Mouse (Mus musculus) erythroid progenitor cell, adult 5-6 weeks (primary cell): ENCODE results near the gene Sema4b. TPM values are rescaled to one million over a fixed set of nuclear protein-coding genes. Genes with fewer than 3 reads are reported as not detected.

Experiments
- ATAC-seq: replicated peaks from 2 replicates; pipeline ENCODE4 v1.8.0; 2016; ENCODE audit warnings: moderate number of reproducible peaks, mild to moderate bottlenecking, moderate TSS enrichment, inconsistent platforms; ENCODE audit not compliant: poor library complexity, low FRiP score, severe bottlenecking
- total RNA-seq, 2 experiments: library from RNA; stranded (forward) in 1 of 2; stranded (reverse) in 1 of 2; fragments of 150-400 nt in 1 of 2; fragments of 186-747, 209-891 nt in 1 of 2; gene quantifications; 2 replicates each; pipeline versions ENCODE4 v1.2.3 to v1.2.4; 2015 to 2017; ENCODE audit warnings: low replicate concordance in 2 of 2

Gene Sema4b
- 106 and 122 TPM in 2 replicates for total RNA-seq (2015; ENCODE audit: low replicate concordance)
- 105 and 126 TPM in 2 replicates for total RNA-seq (2017; ENCODE audit: low replicate concordance)

GRCm38 (mm10) chr7:80186531-80187296 is at the start of gene Sema4b:
Sema4b (plus strand) TSS chr7:80186841.
- ATAC-seq = peak; percentile 67

GRCm38 (mm10) chr7:80138375-80138774 is 48.3 kb upstream of the Sema4b start:
- no peak for ATAC-seq

GRCm38 (mm10) chr7:80140815-80141214 is 45.8 kb upstream of the Sema4b start:
- peak; percentile 75 for ATAC-seq

- no peak for ATAC-seq
Measured at GRCm38 (mm10) chr7:80143331-80144273, 43.0 kb upstream of the Sema4b start.

GRCm38 (mm10) chr7:80144695-80145094 is 41.9 kb upstream of the Sema4b start:
- ATAC-seq = 0 out of 2 replicates have a peak, but pooled peaks have one; percentile 20

GRCm38 (mm10) chr7:80146077-80146476 is 40.6 kb upstream of the Sema4b start:
- peak; percentile 88 for ATAC-seq

GRCm38 (mm10) chr7:80149356-80149755 is 37.3 kb upstream of the Sema4b start:
- ATAC-seq = no peak

GRCm38 (mm10) chr7:80152152-80152551 is 34.5 kb upstream of the Sema4b start:
- ATAC-seq = no peak

- no peak for ATAC-seq
Measured at GRCm38 (mm10) chr7:80152756-80153155, 33.9 kb upstream of the Sema4b start.

GRCm38 (mm10) chr7:80154689-80155088 is 32.0 kb upstream of the Sema4b start:
- no peak for ATAC-seq

GRCm38 (mm10) chr7:80156711-80157227 is 29.9 kb upstream of the Sema4b start:
- peak; percentile 99 for ATAC-seq

- no peak for ATAC-seq
Measured at GRCm38 (mm10) chr7:80158496-80159268, 28.0 kb upstream of the Sema4b start.

- ATAC-seq = no peak
Measured at GRCm38 (mm10) chr7:80160293-80160944, 26.2 kb upstream of the Sema4b start.

GRCm38 (mm10) chr7:80160945-80161306 is 25.7 kb upstream of the Sema4b start:
- no peak for ATAC-seq

- ATAC-seq = no peak
Measured at GRCm38 (mm10) chr7:80165432-80165831, 21.2 kb upstream of the Sema4b start.

GRCm38 (mm10) chr7:80166740-80167139 is 19.9 kb upstream of the Sema4b start:
- ATAC-seq = peak; percentile 100

- no peak for ATAC-seq
Measured at GRCm38 (mm10) chr7:80169847-80170246, 16.8 kb upstream of the Sema4b start.

GRCm38 (mm10) chr7:80171345-80171744 is 15.3 kb upstream of the Sema4b start:
- ATAC-seq = no peak
